Mouse (Mus musculus) embryonic fibroblast, embryonic 13.5 days (primary cell): ENCODE results near the gene Ola1.

Source experiments
- CTCF ChIP-seq: IDR thresholded peaks from 2 replicates; pipeline ENCODE4 v1.5.1; 2011; ENCODE audit warnings: mild to moderate bottlenecking, control low read depth, low read length, moderate library complexity, borderline replicate concordance; ENCODE audit not compliant: insufficient read depth
- POLR2A ChIP-seq: IDR thresholded peaks from 2 replicates; pipeline ENCODE4 v1.6.1; 2011; ENCODE audit warnings: low read depth, mild to moderate bottlenecking, control low read depth, low read length, moderate library complexity

DNA sequence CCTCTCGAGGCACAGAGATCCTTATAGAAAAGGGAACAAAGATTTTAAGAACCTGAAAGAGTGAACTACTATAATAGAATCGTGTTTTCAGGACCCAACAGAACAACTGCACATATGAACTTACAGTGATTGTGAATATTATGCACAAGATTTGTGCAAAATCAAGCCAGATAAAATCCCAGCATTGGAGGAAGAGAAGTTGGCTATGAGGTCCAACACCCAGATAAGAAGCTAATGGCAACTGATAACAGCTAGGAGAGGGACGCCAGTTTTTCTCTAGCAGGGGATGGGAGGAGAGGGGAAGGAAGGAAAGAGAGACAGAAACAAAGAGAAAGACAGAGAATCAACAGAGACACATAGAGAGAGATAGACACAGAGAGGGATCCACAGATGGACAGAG, 33.5 kb downstream of the Ola1 start:
- TF ChIP-seq CTCF (no peak), POLR2A (no peak)
